10 mouse cellular contexts compared by ENCODE assay signal in genomic region chr19:32172511-32172981, GRCm38 (mm10).
DNase-seq lines count a peak whose midpoint lies in the region; ATAC-seq and TF ChIP-seq lines count a peak whose summit lies in the region.
"Had no signal": no experiment of that assay in that cellular context is flagged by ENCODE, and none has a peak within 500 bp of the region (broad histone marks: within the 10 kb centered on the region; RNA-seq: fewer than 3 reads in every experiment).

No protein-coding gene starts in this region.

- no peak for TF ChIP-seq POLR2A in lung, adult 2 months (IDR thresholded peaks at IDR 0.05; ENCODE audit: borderline replicate concordance, extremely low read depth, low read depth, low read length)

- no peak for TF ChIP-seq CTCF in lung, adult 2 months (IDR thresholded peaks at IDR 0.05; ENCODE audit: insufficient read depth, low read length)
- no peak for TF ChIP-seq CTCF in liver, embryonic 14.5 days (IDR thresholded peaks at IDR 0.05; ENCODE audit: low read depth)

- H3K27ac ChIP-seq in liver, embryonic 14.5 days: peak overlapping the region; percentile 80
- H3K27ac ChIP-seq in forebrain, embryonic 12.5 days: no peak overlapping the region

- peak overlapping the region; percentile 57 for H3K4me2 ChIP-seq in liver, embryonic 14.5 days (ENCODE audit: low read depth)
- H3K4me2 ChIP-seq in forebrain, embryonic 12.5 days: no peak overlapping the region
- H3K4me2 ChIP-seq: lung, embryonic 14.5 days had no signal

- intact Hi-C loops in left cerebral cortex, postnatal 36 days (cut with DNase I): loop anchor here (10.0 kb wide), 1 partner anchor 92 kb away; no protein-coding TSS in a partner anchor

- 66% methylated on average over 5 of the region's 5 CpGs for WGBS in lung, adult 2 months
- 15% methylated on average over 5 of the region's 5 CpGs for WGBS in liver, embryonic 14.5 days (ENCODE audit: insufficient replicate concordance)
- 93% methylated on average over 5 of the region's 5 CpGs for WGBS in forebrain, embryonic 12.5 days

- H3K4me1 ChIP-seq in lung, adult 2 months (ENCODE audit: control insufficient read depth, insufficient read depth, low read length): peaks cover 26% of the 10 kb centered on the region
- peaks cover 29 to 42% of the 10 kb centered on the region in 2 experiments for H3K4me1 ChIP-seq in liver, embryonic 14.5 days (replicated peaks; ENCODE audit: control insufficient read depth in 2 of 2, insufficient read depth in 2 of 2, low read length in 1 of 2)
- 0 out of 2 replicates have a peak, but pooled peaks cover 5% of the 10 kb centered on the region for H3K4me1 ChIP-seq in forebrain, embryonic 12.5 days

- H3K9me3 ChIP-seq in liver, embryonic 14.5 days (ENCODE audit: control insufficient read depth, low read length): no peaks in the 10 kb centered on the region
- no peaks in the 10 kb centered on the region for H3K9me3 ChIP-seq in forebrain, embryonic 12.5 days

- H3K9ac ChIP-seq in liver, embryonic 14.5 days (replicated peaks): peak overlapping the region; percentile 53
- H3K9ac ChIP-seq in forebrain, embryonic 12.5 days: no peak overlapping the region
- H3K9ac ChIP-seq: lung, embryonic 14.5 days had no signal

- ATAC-seq in liver, embryonic 14.5 days (ENCODE audit: insufficient read depth): peak; percentile 87
- ATAC-seq in forebrain, embryonic 12.5 days (ENCODE audit: low FRiP score): no peak

- peak; percentile 65 for TF ChIP-seq EP300 in liver, embryonic 14.5 days (IDR thresholded peaks at IDR 0.05; ENCODE audit: low read depth)

- no peaks in the 10 kb centered on the region for H3K27me3 ChIP-seq in liver, embryonic 14.5 days (ENCODE audit: control insufficient read depth, insufficient read depth, low read length)
- no peaks in the 10 kb centered on the region for H3K27me3 ChIP-seq in forebrain, embryonic 12.5 days

- DNase-seq in lung, adult 18-20 months: peak; percentile 39 to 59
- DNase-seq in lung, adult 2 months: no peak
- DNase-seq in c-Kit-positive CD71-positive TER-119-negative erythroid progenitor cells, embryonic 14.5 days (ENCODE audit: low read depth): peak; percentile 72
- peak; percentile 73 to 82 (median 76) for DNase-seq in liver, embryonic 14.5 days (ENCODE audit: low read depth in 3 of 3, low spot score in 3 of 3)
- peak; percentile 28 for DNase-seq in thymus, postnatal 25 days
- DNase-seq in left cerebral cortex, postnatal 36 days (ENCODE audit: low spot score in 2 of 2): no peak
- DNase-seq in layer of hippocampus, adult 9-11 months: no peak
- DNase-seq: kidney, adult 2 months; lung, embryonic 14.5 days had no signal

- H3K4me3 ChIP-seq in lung, adult 2 months (replicated peaks; ENCODE audit: extremely low read depth, low read depth, low read length): no peak overlapping the region
- no peak overlapping the region for H3K4me3 ChIP-seq in liver, embryonic 14.5 days (ENCODE audit: insufficient read depth in 1 of 2, low read depth in 2 of 2, low read length in 2 of 2)
- H3K4me3 ChIP-seq in forebrain, embryonic 12.5 days (replicated peaks): no peak overlapping the region

- no peaks in the 10 kb centered on the region; the same call in 1 of the 2 replicates for H3K36me3 ChIP-seq in liver, embryonic 14.5 days (replicated peaks; ENCODE audit: control insufficient read depth, insufficient read depth, low read depth)
- no peaks in the 10 kb centered on the region for H3K36me3 ChIP-seq in forebrain, embryonic 12.5 days (replicated peaks)

Comparison
In these comparisons a context has a peak if more than half of its experiments do, and no peak if none do; other contexts are left out.
1. DNase-seq: peak in lung, adult 18-20 months (2 of 2), c-Kit-positive CD71-positive TER-119-negative erythroid progenitor cells, embryonic 14.5 days (single experiment), liver, embryonic 14.5 days (3 of 3) and thymus, postnatal 25 days (single experiment); none in lung, adult 2 months (single experiment), left cerebral cortex, postnatal 36 days (0 of 2) and layer of hippocampus, adult 9-11 months (single experiment).